Mouse (Mus musculus): Measurements from ENCODE around the gene 1110025L11Rik.
"Not testable (repeated sequence)": the region's sequence is repeated elsewhere in the genome, so short reads cannot be mapped to it uniquely, and the experiment has no call there.

DNA sequence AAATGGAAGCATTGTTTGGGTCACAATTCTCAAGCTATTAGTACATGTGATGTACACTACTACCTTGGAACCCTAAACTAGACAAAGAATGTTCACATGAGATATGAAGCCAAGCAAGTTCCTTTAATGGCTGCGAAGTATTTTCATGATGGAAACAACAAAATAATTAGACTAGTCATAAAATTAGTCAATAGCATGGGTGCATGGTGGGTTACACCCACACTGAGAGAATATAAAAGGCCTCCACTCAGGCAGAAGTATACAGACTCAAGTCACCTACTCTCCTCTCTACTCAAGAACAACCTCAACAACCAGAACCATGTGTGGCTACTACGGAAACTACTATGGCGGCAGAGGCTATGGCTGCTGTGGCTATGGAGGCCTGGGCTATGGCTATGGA lies 32.4 kb downstream of the 1110025L11Rik start, which contains the start of gene Krtap6-1:
- TF ChIP-seq POLR2AphosphoS2 (IDR thresholded peaks at IDR 0.05; ENCODE audit: low read depth, low read length); CTCF (conservative IDR thresholded peaks at IDR 0.05 in 1 of 2, IDR thresholded peaks at IDR 0.05 in 1 of 2; ENCODE audit: low read depth in 2 of 2, low read length in 2 of 2); MXI1 (IDR thresholded peaks at IDR 0.05; ENCODE audit: low read depth, low read length); ZKSCAN1 (IDR thresholded peaks at IDR 0.05; ENCODE audit: borderline replicate concordance, low read depth, low read length); BHLHE40 (IDR thresholded peaks at IDR 0.05; ENCODE audit: low read depth, low read length): not testable (repeated sequence)

All from CH12.LX (cell line).